Mouse (Mus musculus): Measurements from ENCODE around the gene Lag3.

DNA sequence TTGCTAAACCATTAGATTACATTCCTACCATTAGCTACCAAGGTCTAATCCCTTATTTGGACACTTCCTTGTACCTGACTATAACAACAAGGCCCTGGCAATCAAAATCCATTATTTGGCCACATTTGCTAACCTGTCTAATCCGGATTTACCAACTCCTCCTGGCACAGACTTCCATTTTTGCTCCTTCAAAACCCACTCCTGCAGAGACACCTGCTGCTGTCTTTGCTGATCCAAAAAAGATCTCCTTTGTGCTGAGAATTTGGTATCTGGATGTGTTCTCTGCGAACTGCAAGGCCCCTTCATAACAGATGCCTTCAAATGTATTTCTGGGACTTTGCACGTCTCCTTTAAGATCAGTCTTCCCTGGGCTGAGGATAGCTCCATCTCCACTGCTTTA is 32.0 kb upstream of the Lag3 start:
- TF ChIP-seq CTCF (IDR thresholded peaks at IDR 0.05) (no peak), EP300 (IDR thresholded peaks at IDR 0.05) (no peak)

Measured in lung, postnatal 0 days (tissue).